Mouse (Mus musculus) limb, embryonic 13.5 days (tissue): ENCODE measurements around the gene Rai14. TPM values are rescaled to one million over a fixed set of nuclear protein-coding genes. Genes with fewer than 3 reads are reported as not detected.
"Not testable (repeated sequence)": the region's sequence is repeated elsewhere in the genome, so short reads cannot be mapped to it uniquely, and the experiment has no call there.

Experiments used
- ATAC-seq: fragments of 200-750 bp; cut with Nextera tagmentation; 2 replicates; pipeline ENCODE4 v1.8.0; 2017; ENCODE audit warnings: low read depth, moderate number of reproducible peaks, moderate TSS enrichment; ENCODE audit not compliant: low FRiP score
- H3K27ac ChIP-seq: fragments of 300-500 bp; sonication (generic); 2 replicates; pipeline ENCODE4 v1.5.1; 2015; ENCODE audit warnings: inconsistent platforms, mild to moderate bottlenecking, moderate library complexity
- H3K27me3 ChIP-seq: fragments of 300-500 bp; sonication (generic); 2 replicates; pipeline ENCODE4 v1.6.1; 2015; ENCODE audit warnings: mild to moderate bottlenecking, inconsistent platforms
- H3K36me3 ChIP-seq: fragments of 300-500 bp; sonication (generic); 2 replicates; pipeline ENCODE4 v1.6.1; 2015; ENCODE audit warnings: inconsistent platforms, mild to moderate bottlenecking, moderate library complexity
- H3K4me1 ChIP-seq: fragments of 300-500 bp; sonication (generic); 2 replicates; pipeline ENCODE4 v1.6.1; 2015; ENCODE audit warnings: inconsistent platforms
- H3K4me2 ChIP-seq: fragments of 300-500 bp; sonication (generic); replicated peaks from 2 replicates; pipeline ENCODE4 v1.6.1; 2015; ENCODE audit warnings: inconsistent platforms, mild to moderate bottlenecking, moderate library complexity
- H3K4me3 ChIP-seq: fragments of 300-500 bp; sonication (generic); 2 replicates; pipeline ENCODE4 v1.5.1; 2015; ENCODE audit warnings: moderate library complexity, mild to moderate bottlenecking, inconsistent platforms
- H3K9ac ChIP-seq: fragments of 300-500 bp; sonication (generic); 2 replicates; pipeline ENCODE4 v1.6.1; 2015; ENCODE audit warnings: mild to moderate bottlenecking, inconsistent platforms
- H3K9me3 ChIP-seq: fragments of 300-500 bp; sonication (generic); 2 replicates; pipeline ENCODE4 v1.6.1; 2016; ENCODE audit warnings: inconsistent platforms
- WGBS: fragments of 180-500 bp; shearing (Covaris S2); methylation state at CpG from one replicate; pipeline ENCODE4 v1.1.7; 2015; 5-methylcytosine and 5-hydroxymethylcytosine counted together
- polyA plus RNA-seq: library from polyadenylated mRNA; unstranded; fragments of >200 nt; fragmentation: Nextera tagmentation; extraction: Ambion mirVana; gene quantifications from 2 replicates; pipeline ENCODE4 v1.2.1, GENCODE M21; 2015

The Rai14 gene
- polyA plus RNA-seq, 1 experiment from 2014 or later: 63.7 TPM

GRCm38 (mm10) chr15:10554336-10554735 is 160.1 kb downstream of the Rai14 start:
- no peaks in the 10 kb centered on the region for H3K27me3 ChIP-seq
- no peak overlapping the region for H3K4me2 ChIP-seq
- no peak for ATAC-seq
- H3K4me1 ChIP-seq: no peaks in the 10 kb centered on the region
- no peak overlapping the region for H3K4me3 ChIP-seq
- no peaks in the 10 kb centered on the region for H3K9me3 ChIP-seq
- H3K27ac ChIP-seq: no peak overlapping the region
- H3K9ac ChIP-seq: no peak overlapping the region
- no peaks in the 10 kb centered on the region for H3K36me3 ChIP-seq

GRCm38 (mm10) chr15:10540271-10541088 is 173.9 kb downstream of the Rai14 start:
- Histone ChIP-seq H3K4me2 (peak overlapping the region; percentile 12; the same call in 1 of the 2 replicates), H3K9me3 (no peaks in the 10 kb centered on the region), H3K4me3 (no peak overlapping the region), H3K27ac (peak overlapping the region; percentile 73), H3K4me1 (peaks cover 30% of the 10 kb centered on the region), H3K36me3 (no peaks in the 10 kb centered on the region), H3K27me3 (no peaks in the 10 kb centered on the region), H3K9ac (no peak overlapping the region)
- peak; percentile 92 for ATAC-seq
- 19% methylated on average over 16 of the region's 16 CpGs for WGBS

GRCm38 (mm10) chr15:10535969-10536368 is 178.5 kb downstream of the Rai14 start:
- peak overlapping the region; percentile 16; the same call in 1 of the 2 replicates for H3K27ac ChIP-seq
- no peaks in the 10 kb centered on the region for H3K27me3 ChIP-seq
- no peaks in the 10 kb centered on the region for H3K36me3 ChIP-seq
- peaks cover 24% of the 10 kb centered on the region for H3K4me1 ChIP-seq
- ATAC-seq: no peak
- WGBS: 47% methylated on average over 7 of the region's 7 CpGs
- H3K9me3 ChIP-seq: no peaks in the 10 kb centered on the region
- no peak overlapping the region for H3K9ac ChIP-seq
- no peak overlapping the region for H3K4me3 ChIP-seq
- no peak overlapping the region for H3K4me2 ChIP-seq

GRCm38 (mm10) chr15:10534591-10534990 is 179.8 kb downstream of the Rai14 start:
- 82% methylated on average over 5 of the region's 5 CpGs for WGBS
- Histone ChIP-seq H3K9ac (no peak overlapping the region), H3K4me3 (no peak overlapping the region), H3K27ac (no peak overlapping the region), H3K4me1 (peaks cover 10% of the 10 kb centered on the region; the same call in 1 of the 2 replicates), H3K9me3 (no peaks in the 10 kb centered on the region), H3K4me2 (no peak overlapping the region), H3K36me3 (no peaks in the 10 kb centered on the region), H3K27me3 (no peaks in the 10 kb centered on the region)
- no peak for ATAC-seq

GRCm38 (mm10) chr15:10533361-10533760 is 181.1 kb downstream of the Rai14 start:
- H3K36me3 ChIP-seq, ATAC-seq, H3K4me2 ChIP-seq, H3K27me3 ChIP-seq, H3K4me3 ChIP-seq, H3K9me3 ChIP-seq, H3K4me1 ChIP-seq, H3K27ac ChIP-seq, H3K9ac ChIP-seq: not testable (repeated sequence)
- WGBS: 90% methylated on average over 10 of the region's 10 CpGs

GRCm38 (mm10) chr15:10531352-10531751 is 183.1 kb downstream of the Rai14 start:
- Histone ChIP-seq H3K27ac (no peak overlapping the region), H3K9me3 (no peaks in the 10 kb centered on the region), H3K27me3 (no peaks in the 10 kb centered on the region), H3K4me3 (no peak overlapping the region), H3K9ac (no peak overlapping the region), H3K4me2 (no peak overlapping the region), H3K4me1 (0 out of 2 replicates have a peak, but pooled peaks cover 7% of the 10 kb centered on the region), H3K36me3 (no peaks in the 10 kb centered on the region)
- WGBS: 87% methylated on average over 4 of the region's 4 CpGs
- ATAC-seq: no peak

- no peak overlapping the region for H3K4me2 ChIP-seq
- no peaks in the 10 kb centered on the region for H3K9me3 ChIP-seq
- H3K4me1 ChIP-seq: no peaks in the 10 kb centered on the region
- no peak overlapping the region for H3K4me3 ChIP-seq
- ATAC-seq: no peak
- 77% methylated on average over 1 of the region's 1 CpGs for WGBS
- no peaks in the 10 kb centered on the region for H3K36me3 ChIP-seq
- no peak overlapping the region for H3K9ac ChIP-seq
- H3K27ac ChIP-seq: no peak overlapping the region
- no peaks in the 10 kb centered on the region for H3K27me3 ChIP-seq
Measured at GRCm38 (mm10) chr15:10525896-10526295, 188.5 kb downstream of the Rai14 start.

Other genes starting within 250 kb of the Rai14 start
- gene Dnajc21, start 244.1 kb downstream of the Rai14 start, polyA plus RNA-seq: 12.1 and 12.3 TPM in 2 replicates
- gene Brix1, start 228.7 kb downstream of the Rai14 start, polyA plus RNA-seq: 111 and 114 TPM in 2 replicates
- 36.0 and 38.7 TPM in 2 replicates for gene Rad1, start 228.6 kb downstream of the Rai14 start, polyA plus RNA-seq
- not detected in 2 replicates for gene Ttc23l, start 156.0 kb downstream of the Rai14 start, polyA plus RNA-seq
- 37.8 and 44.4 TPM in 2 replicates for gene C1qtnf3, start 237.7 kb upstream of the Rai14 start, polyA plus RNA-seq